Mouse (Mus musculus): Measurements from ENCODE around the gene Rpl13a. TPM values are rescaled to one million over a fixed set of nuclear protein-coding genes. Genes with fewer than 3 reads are reported as not detected.

The Rpl13a gene
- polyA plus RNA-seq, 1 experiment from 2014 or later = 804 TPM

GRCm38 (mm10) chr7:45090251-45090977 is 38.1 kb downstream of the Rpl13a start:
- 72% methylated on average over 12 of the region's 13 CpGs for WGBS (ENCODE audit: missing documents)
- no peak overlapping the region for H3K27ac ChIP-seq
- H3K36me3 ChIP-seq (ENCODE audit: inconsistent target) = no peaks in the 10 kb centered on the region
- H3K79me2 ChIP-seq (ENCODE audit: inconsistent target) = no peaks in the 10 kb centered on the region
- H3K4me3 ChIP-seq (ENCODE audit: inconsistent target) = no peak overlapping the region

GRCm38 (mm10) chr7:45088597-45088996 is 40.0 kb downstream of the Rpl13a start:
- no peaks in the 10 kb centered on the region for H3K79me2 ChIP-seq (ENCODE audit: inconsistent target)
- WGBS (ENCODE audit: missing documents) = 93% methylated on average over 10 of the region's 17 CpGs
- no peak overlapping the region for H3K27ac ChIP-seq
- no peak overlapping the region for H3K4me3 ChIP-seq (ENCODE audit: inconsistent target)
- no peaks in the 10 kb centered on the region for H3K36me3 ChIP-seq (ENCODE audit: inconsistent target)

DNA sequence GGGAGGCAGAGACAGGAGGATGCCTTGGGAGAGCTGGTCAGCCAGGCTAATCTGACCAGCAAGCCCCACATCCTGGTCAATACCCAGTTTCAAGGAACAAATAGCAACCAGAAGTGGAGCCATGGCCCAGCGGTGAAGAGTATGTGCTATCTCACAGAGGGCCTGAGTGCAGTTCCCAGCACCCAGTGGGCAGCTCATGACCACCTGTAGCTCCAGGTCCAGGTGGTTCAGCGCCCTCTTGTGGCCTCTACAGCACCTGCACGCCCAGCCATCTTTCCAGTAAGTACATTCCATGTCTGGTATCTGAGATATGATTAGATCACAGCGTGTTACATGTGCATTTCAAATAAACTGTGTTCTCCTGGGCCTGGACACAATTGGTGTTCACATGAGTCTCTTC is 42.5 kb downstream of the Rpl13a start:
- Histone ChIP-seq H3K27ac (no peak overlapping the region), H3K4me3 (ENCODE audit: inconsistent target) (no peak overlapping the region), H3K79me2 (ENCODE audit: inconsistent target) (no peaks in the 10 kb centered on the region), H3K36me3 (ENCODE audit: inconsistent target) (no peaks in the 10 kb centered on the region)
- 89% methylated on average over 4 of the region's 4 CpGs for WGBS (ENCODE audit: missing documents)

DNA sequence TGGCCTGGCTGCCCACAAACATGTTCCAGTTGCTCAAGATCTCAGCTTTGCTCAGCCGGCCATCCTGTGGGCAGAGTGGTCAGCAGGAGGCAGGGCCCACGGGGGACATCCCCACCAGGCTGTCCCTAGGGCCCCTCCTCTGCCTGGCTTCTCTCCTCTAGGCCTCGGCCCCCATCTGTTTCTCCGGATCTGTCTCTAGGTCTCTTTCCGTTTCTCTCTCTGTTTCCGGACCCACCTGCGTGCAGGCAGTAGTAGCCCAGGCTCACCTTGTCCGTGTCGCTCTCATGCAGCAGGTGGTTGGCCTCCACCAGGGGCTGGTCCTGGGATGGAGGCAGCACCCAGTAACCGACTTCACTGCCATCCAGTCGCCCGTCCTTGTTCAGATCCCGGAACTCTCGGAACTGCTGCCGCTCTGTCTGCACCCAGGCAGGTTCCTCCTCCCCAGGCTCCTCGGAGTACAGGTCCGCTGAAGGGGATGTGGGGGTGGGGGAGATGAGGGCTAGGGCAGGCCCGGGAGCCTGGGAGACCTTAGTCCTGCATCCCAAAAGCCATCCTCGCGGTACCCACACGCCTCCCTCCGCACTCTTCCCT is 45.2 kb downstream of the Rpl13a start:
- Histone ChIP-seq H3K79me2 (ENCODE audit: inconsistent target) (no peaks in the 10 kb centered on the region), H3K36me3 (ENCODE audit: inconsistent target) (no peaks in the 10 kb centered on the region), H3K4me3 (ENCODE audit: inconsistent target) (peak overlapping the region; percentile 61), H3K27ac (peak overlapping the region; percentile 94)
- 42% methylated on average over 22 of the region's 22 CpGs for whole genome bisulfite sequencing (ENCODE audit: missing documents)

- Histone ChIP-seq H3K36me3 (ENCODE audit: inconsistent target) (peaks cover 3% of the 10 kb centered on the region; the same call in 1 of the 2 replicates), H3K27ac (peak overlapping the region; percentile 94), H3K4me3 (ENCODE audit: inconsistent target) (peak overlapping the region; percentile 61), H3K79me2 (ENCODE audit: inconsistent target) (no peaks in the 10 kb centered on the region)
- 2% methylated on average over 24 of the region's 25 CpGs for WGBS (ENCODE audit: missing documents)
Observed at GRCm38 (mm10) chr7:45082401-45083299, 45.9 kb downstream of the Rpl13a start.

DNA sequence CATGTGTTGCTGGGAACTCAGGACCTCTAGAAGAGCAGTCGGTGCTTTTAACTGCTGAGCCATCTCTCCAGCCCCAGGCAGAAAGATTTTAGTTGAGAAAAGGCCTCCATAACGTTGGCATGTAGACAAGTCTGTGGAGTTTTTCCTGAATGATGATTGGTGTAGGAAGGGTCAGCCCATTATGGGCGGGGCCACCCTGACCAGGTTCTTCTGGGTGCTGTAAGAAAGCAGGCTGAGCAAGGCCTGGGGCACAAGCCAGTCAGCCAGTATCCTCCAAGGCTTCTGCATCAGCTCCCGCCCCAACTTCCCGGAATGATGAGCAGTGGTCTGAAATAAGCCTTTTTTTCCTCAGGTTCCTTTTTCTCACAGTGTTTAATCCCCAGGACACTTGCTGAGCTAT is 47.5 kb downstream of the Rpl13a start:
- H3K4me3 ChIP-seq (ENCODE audit: inconsistent target) = no peak overlapping the region
- no peaks in the 10 kb centered on the region for H3K79me2 ChIP-seq (ENCODE audit: inconsistent target)
- H3K36me3 ChIP-seq (ENCODE audit: inconsistent target) = peaks cover 19% of the 10 kb centered on the region; the same call in 1 of the 2 replicates
- WGBS (ENCODE audit: missing documents) = 88% methylated on average over 5 of the region's 5 CpGs
- H3K27ac ChIP-seq = peak overlapping the region; percentile 94

DNA sequence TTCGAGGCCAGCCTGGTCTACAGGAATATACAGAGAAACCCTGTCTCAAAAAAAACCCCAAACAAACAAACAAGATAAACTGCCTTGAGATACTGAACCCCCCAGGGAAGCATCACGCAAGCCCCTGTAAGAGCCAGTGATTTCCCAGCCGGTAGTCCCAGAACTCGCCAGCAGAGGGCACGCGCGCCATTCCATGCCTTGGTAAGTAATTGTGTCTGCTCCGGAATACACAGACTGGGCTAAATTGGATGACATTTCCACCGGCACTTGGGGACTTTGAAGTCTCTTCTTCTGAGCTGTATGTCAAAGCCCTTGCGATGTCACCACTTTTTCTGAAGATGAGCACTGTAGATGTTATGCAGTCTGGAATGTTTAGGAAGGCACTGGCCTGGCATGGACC is 48.7 kb downstream of the Rpl13a start:
- Histone ChIP-seq H3K36me3 (ENCODE audit: inconsistent target) (peaks cover 22% of the 10 kb centered on the region; the same call in 1 of the 2 replicates), H3K79me2 (ENCODE audit: inconsistent target) (no peaks in the 10 kb centered on the region), H3K27ac (no peak overlapping the region), H3K4me3 (ENCODE audit: inconsistent target) (no peak overlapping the region)
- 4% methylated on average over 10 of the region's 10 CpGs for WGBS (ENCODE audit: missing documents)

DNA sequence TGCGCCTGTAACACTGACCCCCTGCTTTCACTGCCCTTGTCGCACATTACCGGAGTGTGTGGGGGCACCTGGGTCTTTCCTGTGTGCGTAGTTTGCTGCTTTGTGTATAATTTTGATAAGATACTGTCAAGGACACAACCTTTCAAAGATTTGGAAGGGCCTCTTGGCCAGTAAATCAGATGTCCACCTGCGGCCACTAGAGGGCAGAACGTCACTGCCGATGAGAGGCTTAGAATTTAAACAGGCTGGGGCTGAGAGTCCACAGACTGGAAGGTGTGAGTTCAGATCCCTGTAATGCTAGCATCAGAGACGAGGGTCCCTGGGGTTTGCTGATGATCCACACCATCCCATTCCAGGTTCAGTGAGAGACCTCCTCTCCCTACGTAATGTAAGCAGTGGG is 50.0 kb downstream of the Rpl13a start:
- Histone ChIP-seq H3K27ac (no peak overlapping the region), H3K4me3 (ENCODE audit: inconsistent target) (no peak overlapping the region), H3K36me3 (ENCODE audit: inconsistent target) (peaks cover 34% of the 10 kb centered on the region; the same call in 1 of the 2 replicates), H3K79me2 (ENCODE audit: inconsistent target) (peaks cover 11% of the 10 kb centered on the region)
- WGBS (ENCODE audit: missing documents) = 45% methylated on average over 9 of the region's 9 CpGs

DNA sequence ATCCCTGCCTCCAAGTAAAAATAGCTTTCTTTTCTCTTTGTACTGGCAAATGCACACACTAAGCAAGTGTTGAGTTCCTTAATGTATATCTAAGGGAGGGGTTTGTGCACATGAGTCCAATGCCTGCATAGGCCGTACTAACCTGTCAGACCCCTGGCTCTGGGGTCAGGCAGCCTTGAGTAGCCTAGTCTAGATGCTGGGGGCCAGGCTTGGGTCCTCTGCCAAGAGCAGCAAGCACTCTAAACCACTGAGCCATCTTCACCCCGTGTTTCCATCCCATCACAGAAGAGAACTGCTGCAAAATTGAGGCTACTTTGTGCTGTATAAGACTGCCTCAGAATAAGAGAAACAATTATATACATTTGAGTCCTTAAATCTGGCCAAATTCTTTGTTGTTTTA is 50.7 kb downstream of the Rpl13a start:
- H3K79me2 ChIP-seq (ENCODE audit: inconsistent target) = peaks cover 18% of the 10 kb centered on the region
- peaks cover 35% of the 10 kb centered on the region; the same call in 1 of the 2 replicates for H3K36me3 ChIP-seq (ENCODE audit: inconsistent target)
- 100% methylated on average over 2 of the region's 2 CpGs for WGBS (ENCODE audit: missing documents)
- no peak overlapping the region for H3K27ac ChIP-seq
- H3K4me3 ChIP-seq (ENCODE audit: inconsistent target) = no peak overlapping the region

GRCm38 (mm10) chr7:45077322-45077721 is 51.2 kb downstream of the Rpl13a start:
- 91% methylated on average over 13 of the region's 14 CpGs for WGBS (ENCODE audit: missing documents)
- H3K79me2 ChIP-seq (ENCODE audit: inconsistent target) = peaks cover 23% of the 10 kb centered on the region
- no peak overlapping the region for H3K4me3 ChIP-seq (ENCODE audit: inconsistent target)
- H3K36me3 ChIP-seq (ENCODE audit: inconsistent target) = peaks cover 35% of the 10 kb centered on the region; the same call in 1 of the 2 replicates
- H3K27ac ChIP-seq = no peak overlapping the region

DNA sequence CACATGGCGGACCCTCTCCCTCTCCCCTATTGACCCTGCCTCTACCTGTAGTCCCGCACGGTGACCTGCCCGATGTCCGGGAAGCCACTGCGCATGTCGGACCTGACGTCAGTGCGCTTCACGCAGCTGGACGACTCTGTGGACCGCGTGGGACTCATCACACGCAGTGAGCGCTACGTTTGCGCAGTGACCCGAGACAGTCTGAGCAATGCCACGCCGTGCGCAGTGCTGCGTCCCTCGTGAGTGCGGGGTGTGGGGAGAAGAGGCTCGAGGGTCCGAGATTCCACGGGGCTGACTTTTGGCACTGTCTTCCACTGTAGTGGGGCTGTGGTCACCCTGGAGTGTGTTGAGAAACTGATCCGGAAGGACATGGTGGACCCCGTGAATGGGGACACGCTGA is 52.1 kb downstream of the Rpl13a start:
- H3K27ac ChIP-seq = no peak overlapping the region
- peaks cover 31% of the 10 kb centered on the region for H3K79me2 ChIP-seq (ENCODE audit: inconsistent target)
- 93% methylated on average over 19 of the region's 30 CpGs for WGBS (ENCODE audit: missing documents)
- peaks cover 35% of the 10 kb centered on the region; the same call in 1 of the 2 replicates for H3K36me3 ChIP-seq (ENCODE audit: inconsistent target)
- no peak overlapping the region for H3K4me3 ChIP-seq (ENCODE audit: inconsistent target)

Other genes starting within 250 kb of the Rpl13a start
- gene Med25, start 236.0 kb downstream of the Rpl13a start, polyA plus RNA-seq (2018) = 24.5 to 28.2 TPM (median 26.1 TPM) in 3 replicates
- gene Fuz, start 232.7 kb downstream of the Rpl13a start, polyA plus RNA-seq (2018) = 4.6 to 8.8 TPM (median 6.1 TPM) in 3 replicates
- 49.8 to 76.6 TPM (median 75.0 TPM) in 3 replicates for gene Ap2a1, start 199.3 kb downstream of the Rpl13a start, polyA plus RNA-seq (2018)
- not detected in 3 replicates for gene Tsks, start 185.6 kb downstream of the Rpl13a start, polyA plus RNA-seq (2018)
- gene Cpt1c, start 153.9 kb downstream of the Rpl13a start, polyA plus RNA-seq (2018) = not detected in 3 replicates
- gene Prmt1, start 142.2 kb downstream of the Rpl13a start, polyA plus RNA-seq (2018) = 53.7 to 169 TPM (median 55.6 TPM) in 3 replicates
- 30.9 to 55.5 TPM (median 35.0 TPM) in 3 replicates for gene Irf3, start 131.1 kb downstream of the Rpl13a start, polyA plus RNA-seq (2018)
- 10.9 to 14.5 TPM (median 12.9 TPM) in 3 replicates for gene Bcl2l12, start 130.0 kb downstream of the Rpl13a start, polyA plus RNA-seq (2018)
- 32.6 to 36.9 TPM (median 32.9 TPM) in 3 replicates for gene Scaf1, start 112.4 kb downstream of the Rpl13a start, polyA plus RNA-seq (2018)
- gene Rras, start 110.8 kb downstream of the Rpl13a start, polyA plus RNA-seq (2018) = 23.5 to 51.8 TPM (median 29.9 TPM) in 3 replicates
- 15.5 to 17.7 TPM (median 17.1 TPM) in 3 replicates for gene Prr12, start 75.9 kb downstream of the Rpl13a start, polyA plus RNA-seq (2018)
- 40.1 to 50.7 TPM (median 45.7 TPM) in 3 replicates for gene Nosip, start 66.3 kb downstream of the Rpl13a start, polyA plus RNA-seq (2018)
- 19.0 to 31.7 TPM (median 28.6 TPM) in 3 replicates for gene Prrg2, start 66.1 kb downstream of the Rpl13a start, polyA plus RNA-seq (2018)
- gene Rcn3, start 36.5 kb downstream of the Rpl13a start, polyA plus RNA-seq (2018) = 0.67 to 5.1 TPM (median 3.1 TPM) in 3 replicates
- 84.4 to 284 TPM (median 160 TPM) in 3 replicates for gene Fcgrt, start 24.9 kb downstream of the Rpl13a start, polyA plus RNA-seq (2018)
- 1,184 to 1,556 TPM (median 1,388 TPM) in 3 replicates for gene Rps11, start 4.3 kb downstream of the Rpl13a start, polyA plus RNA-seq (2018)
- not detected in 3 replicates for gene Gm45713, start 7.5 kb upstream of the Rpl13a start, polyA plus RNA-seq (2018)
- gene Flt3l, start 7.7 kb upstream of the Rpl13a start, polyA plus RNA-seq (2018) = 4.4 to 9.9 TPM (median 8.0 TPM) in 3 replicates
- 34.1 to 75.8 TPM (median 39.7 TPM) in 3 replicates for gene Pih1d1, start 25.5 kb upstream of the Rpl13a start, polyA plus RNA-seq (2018)
- gene Aldh16a1, start 25.8 kb upstream of the Rpl13a start, polyA plus RNA-seq (2018) = 13.0 to 39.0 TPM (median 19.2 TPM) in 3 replicates
- not detected in 3 replicates for gene Slc17a7, start 35.2 kb upstream of the Rpl13a start, polyA plus RNA-seq (2018)
- not detected in 3 replicates for gene Gfy, start 50.8 kb upstream of the Rpl13a start, polyA plus RNA-seq (2018)
- not detected in 3 replicates for gene Pth2, start 52.2 kb upstream of the Rpl13a start, polyA plus RNA-seq (2018)
- gene Ccdc155, start 76.1 kb upstream of the Rpl13a start, polyA plus RNA-seq (2018) = not detected in 3 replicates
- not detected in 3 replicates for gene Dkkl1, start 83.4 kb upstream of the Rpl13a start, polyA plus RNA-seq (2018)
- gene Tead2, start 87.0 kb upstream of the Rpl13a start, polyA plus RNA-seq (2018) = not detected in 3 replicates
- gene Cd37, start 110.4 kb upstream of the Rpl13a start, polyA plus RNA-seq (2018) = 88.2 to 139 TPM (median 131 TPM) in 3 replicates
- not detected in 3 replicates for gene Slc6a16, start 112.3 kb upstream of the Rpl13a start, polyA plus RNA-seq (2018)
- not detected in 3 replicates for gene Slc6a21, start 148.8 kb upstream of the Rpl13a start, polyA plus RNA-seq (2018)
- gene Trpm4, start 205.0 kb upstream of the Rpl13a start, polyA plus RNA-seq (2018) = 4.2 to 6.1 TPM (median 4.7 TPM) in 3 replicates
- gene Hrc, start 206.5 kb upstream of the Rpl13a start, polyA plus RNA-seq (2018) = not detected in 3 replicates
- 0.27 to 0.75 TPM in 2 of 3 replicates, not detected in the other for gene Ppfia3, start 238.3 kb upstream of the Rpl13a start, polyA plus RNA-seq (2018)
- gene Lin7b, start 241.8 kb upstream of the Rpl13a start, polyA plus RNA-seq (2018) = 0.50 TPM in 1 of 3 replicates, not detected in the others

All from macrophage (primary cell).